Mouse (Mus musculus) ovary, adult 18-20 months (tissue): ENCODE measurements around the gene Aff3.
"Not testable (repeated sequence)": the region's sequence is repeated elsewhere in the genome, so short reads cannot be mapped to it uniquely, and the experiment has no call there.

Source experiments
- DNase-seq: peaks from one replicate; pipeline ENCODE4 v3.0.0; 2022; ENCODE audit warnings: low spot score, mixed read lengths

Aff3 gene

DNA sequence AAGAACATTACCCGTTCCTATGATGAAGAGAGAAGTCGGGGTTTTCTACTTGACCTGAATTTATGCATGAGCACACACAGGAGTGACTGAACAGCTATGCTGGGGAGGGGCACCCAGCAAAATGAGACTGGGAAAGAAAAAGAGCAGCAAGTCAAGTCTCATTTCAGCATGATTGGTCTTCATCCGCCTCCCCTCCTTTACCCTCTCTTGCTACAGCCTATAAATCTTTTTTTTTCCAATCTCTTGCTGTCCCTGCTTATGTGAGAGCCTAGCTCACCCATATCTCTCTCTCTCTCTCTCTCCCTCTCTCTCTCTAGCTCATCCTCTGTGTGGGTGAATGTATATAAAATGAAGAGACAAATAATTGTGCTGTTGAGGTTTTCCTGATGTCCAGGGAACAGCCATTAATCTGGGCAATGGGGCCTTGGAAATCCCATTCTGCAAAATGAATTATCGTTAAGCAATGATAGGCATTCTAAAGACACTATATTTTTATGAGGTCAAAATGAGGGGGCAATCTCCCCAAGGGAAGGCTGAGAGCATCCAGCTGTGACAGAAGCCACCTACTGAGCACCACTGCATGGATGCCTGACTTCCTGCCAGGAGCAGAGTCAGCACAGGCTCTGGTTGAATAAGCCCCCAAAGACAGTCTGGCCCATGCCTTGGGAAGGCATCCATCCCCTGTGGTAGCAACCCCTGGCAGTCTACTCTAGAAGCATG lies 224.8 kb downstream of the Aff3 start:
- no peak for DNase-seq

DNA sequence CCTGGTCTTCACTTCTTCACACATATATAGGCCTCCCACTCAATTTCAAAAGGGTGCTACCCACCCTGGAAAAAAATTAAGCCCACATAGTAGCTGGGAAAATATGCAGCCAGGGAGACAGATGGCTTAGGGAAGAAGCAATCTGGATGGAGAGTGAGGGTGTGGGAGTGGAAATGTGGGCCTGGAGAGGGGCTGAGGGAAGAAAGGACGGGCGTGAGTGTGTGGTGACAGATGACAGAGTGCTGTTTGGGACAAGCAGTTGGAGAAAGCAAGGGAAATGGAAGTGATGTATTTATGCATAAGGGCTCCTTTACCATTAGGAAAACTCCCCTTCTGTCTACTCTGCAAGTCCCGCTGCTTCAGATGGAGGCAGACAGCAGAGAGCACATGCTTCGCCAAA lies 226.3 kb downstream of the Aff3 start:
- DNase-seq: no peak

DNA sequence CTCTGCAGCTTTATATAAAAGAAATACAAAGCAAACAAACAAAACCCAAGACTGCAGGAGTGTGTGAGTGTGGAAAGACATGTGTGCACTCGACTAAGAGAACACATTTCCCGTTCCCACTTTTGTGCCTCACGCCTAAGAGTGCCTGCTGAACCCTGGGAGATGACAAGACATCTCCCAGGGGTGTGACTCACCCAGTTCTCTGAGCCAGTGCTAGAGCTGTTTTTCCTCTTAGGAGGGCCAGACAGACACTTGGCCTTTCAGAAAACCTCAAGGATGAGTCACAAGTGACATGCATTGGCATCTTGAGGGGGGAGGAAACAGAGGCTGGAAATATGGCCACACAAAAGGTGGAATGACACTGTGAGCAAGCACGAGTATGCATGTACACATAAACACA lies 227.1 kb downstream of the Aff3 start:
- no peak for DNase-seq

DNA sequence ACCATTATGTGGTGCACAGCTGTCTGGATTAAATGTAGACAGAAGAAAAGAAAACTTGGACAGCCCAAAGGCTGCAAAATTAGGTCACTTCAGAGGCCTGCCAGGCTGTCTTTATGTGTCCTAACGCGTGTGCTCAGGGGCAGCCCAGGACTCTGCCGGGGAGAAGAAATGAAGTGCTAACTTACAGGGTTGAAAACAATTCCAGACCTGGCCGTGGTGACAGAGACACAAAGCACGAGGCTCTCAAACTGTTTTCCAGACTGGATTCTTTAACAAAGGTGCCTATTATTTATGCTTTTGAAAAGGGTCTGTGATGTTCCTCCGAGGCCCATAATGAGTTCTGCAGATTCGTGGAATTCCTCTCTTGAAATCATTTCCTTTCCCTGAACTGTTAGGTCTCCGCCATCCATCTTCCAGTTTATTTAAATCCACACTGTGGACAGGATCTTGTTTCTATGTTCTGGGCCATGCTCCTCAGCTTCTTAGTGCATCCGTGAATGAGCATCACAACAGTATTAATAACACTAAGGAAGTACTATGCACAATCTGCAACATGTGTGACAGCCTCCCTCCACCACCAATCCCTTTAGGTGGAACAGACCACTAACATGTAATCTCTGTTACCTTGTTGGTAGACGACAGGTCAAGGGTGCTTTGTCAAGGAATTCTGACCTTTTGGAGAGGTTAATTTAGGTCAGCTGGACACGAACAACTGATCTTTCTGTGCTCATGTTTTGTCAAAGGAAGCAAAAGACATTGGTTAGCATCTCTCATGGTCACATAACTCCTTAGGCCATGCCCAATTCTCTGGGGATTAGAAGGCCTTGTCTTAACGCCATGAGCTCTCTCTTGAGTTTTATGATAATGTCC lies 228.0 kb downstream of the Aff3 start:
- no peak for DNase-seq

GRCm38 (mm10) chr1:38430311-38430710 lies 234.4 kb downstream of the Aff3 start:
- DNase-seq: not testable (repeated sequence)

DNA sequence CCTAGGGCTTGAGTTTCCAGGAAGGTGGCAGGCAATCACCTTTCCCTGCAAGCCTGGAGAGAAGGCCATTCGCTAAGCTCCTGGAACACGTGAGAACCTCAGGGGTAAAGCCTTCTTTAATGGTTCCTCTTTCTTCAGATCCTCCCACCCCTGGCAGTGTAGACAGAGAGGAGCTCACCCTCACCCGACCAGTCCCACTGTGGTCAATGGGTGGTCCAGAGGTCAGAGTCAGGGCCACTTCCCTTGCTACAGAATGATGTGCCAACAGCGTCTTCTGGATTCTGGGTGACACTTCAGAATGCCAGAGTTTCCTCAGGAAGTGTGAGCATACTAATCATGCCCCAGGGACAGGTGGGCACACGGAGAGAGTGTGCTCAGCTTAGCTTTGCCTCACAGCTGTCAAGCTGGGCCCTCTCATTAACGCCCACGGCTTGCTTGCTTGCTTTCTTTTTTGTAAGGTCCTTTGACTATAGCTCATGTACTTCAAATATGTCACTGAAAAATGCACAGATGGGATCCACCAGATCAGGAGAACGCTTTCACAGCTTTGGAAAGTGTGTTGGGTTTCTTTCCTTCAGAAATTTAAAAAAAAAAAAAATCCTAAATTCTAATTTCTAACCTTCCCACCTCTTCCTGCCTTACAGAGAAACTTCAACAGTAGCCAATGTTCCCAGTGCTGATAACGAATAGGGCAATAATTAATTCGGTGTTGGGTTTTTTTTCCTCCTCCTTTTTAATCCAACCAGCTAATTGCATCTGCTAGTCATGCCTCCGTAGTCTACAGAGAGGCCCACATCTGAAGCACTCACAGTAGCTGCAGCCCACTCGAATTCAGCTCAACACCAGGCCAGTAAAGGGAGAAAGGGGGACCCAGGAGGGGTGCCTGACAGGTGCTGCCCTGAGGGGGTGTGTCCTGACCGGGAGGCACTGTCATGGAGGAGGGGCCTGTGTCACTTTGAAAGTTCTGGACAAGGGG lies 235.8 kb downstream of the Aff3 start:
- no peak for DNase-seq

DNA sequence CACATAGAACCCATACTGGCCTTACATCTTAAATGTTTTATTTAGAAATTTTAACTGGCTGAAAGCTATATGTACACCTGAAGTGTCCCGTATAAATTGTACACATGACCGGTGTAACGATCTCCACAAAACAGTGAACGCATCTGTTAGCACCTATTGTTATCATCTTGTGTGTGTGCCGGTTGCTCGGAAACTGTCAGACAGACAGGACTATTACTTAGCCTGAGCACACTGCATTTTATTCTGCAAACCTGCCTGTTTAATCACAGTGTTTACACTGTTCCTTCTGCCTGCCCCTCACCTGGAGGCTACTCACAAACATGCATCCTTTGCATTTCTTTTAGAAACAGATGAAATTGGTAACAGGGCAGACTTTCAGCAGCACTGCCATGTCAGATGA lies 241.8 kb downstream of the Aff3 start:
- DNase-seq: no peak

- no peak for DNase-seq
Observed at GRCm38 (mm10) chr1:38419331-38419730, 245.4 kb downstream of the Aff3 start.

GRCm38 (mm10) chr1:38418181-38419032 lies 246.3 kb downstream of the Aff3 start:
- DNase-seq: no peak

- DNase-seq: no peak
Observed at GRCm38 (mm10) chr1:38417196-38417595, 247.6 kb downstream of the Aff3 start.

GRCm38 (mm10) chr1:38415511-38415910 lies 249.2 kb downstream of the Aff3 start:
- DNase-seq: no peak

DNA sequence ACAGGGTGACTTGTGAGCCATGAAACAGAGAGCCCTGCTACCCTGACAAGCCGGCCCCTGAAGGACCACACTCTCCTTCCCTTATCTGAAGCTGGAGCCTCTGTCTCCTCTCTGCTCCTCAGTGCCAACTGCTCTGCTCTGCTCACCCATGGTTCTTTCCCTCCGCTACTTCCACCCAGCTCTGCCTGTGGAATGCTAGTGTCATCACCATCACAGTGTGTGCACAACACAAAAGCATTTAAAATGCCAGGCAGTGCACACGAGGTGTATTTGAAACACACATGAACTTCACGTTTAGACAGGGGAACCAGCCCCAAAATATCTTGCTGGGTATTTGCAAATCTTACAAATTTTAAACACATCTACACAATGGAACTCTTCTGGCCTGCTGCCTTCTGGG lies 253.6 kb downstream of the Aff3 start:
- no peak for DNase-seq

GRCm38 (mm10) chr1:38410457-38410856 lies 254.3 kb downstream of the Aff3 start:
- no peak for DNase-seq

- no peak for DNase-seq
Observed at GRCm38 (mm10) chr1:38408241-38408640, 256.5 kb downstream of the Aff3 start.

GRCm38 (mm10) chr1:38403781-38404180 lies 261.0 kb downstream of the Aff3 start:
- no peak for DNase-seq

GRCm38 (mm10) chr1:38401856-38402255 lies 262.9 kb downstream of the Aff3 start:
- no peak for DNase-seq

- no peak for DNase-seq
Observed at GRCm38 (mm10) chr1:38399269-38399668, 265.5 kb downstream of the Aff3 start.

- DNase-seq: no peak
Observed at GRCm38 (mm10) chr1:38398566-38398965, 266.2 kb downstream of the Aff3 start.

DNA sequence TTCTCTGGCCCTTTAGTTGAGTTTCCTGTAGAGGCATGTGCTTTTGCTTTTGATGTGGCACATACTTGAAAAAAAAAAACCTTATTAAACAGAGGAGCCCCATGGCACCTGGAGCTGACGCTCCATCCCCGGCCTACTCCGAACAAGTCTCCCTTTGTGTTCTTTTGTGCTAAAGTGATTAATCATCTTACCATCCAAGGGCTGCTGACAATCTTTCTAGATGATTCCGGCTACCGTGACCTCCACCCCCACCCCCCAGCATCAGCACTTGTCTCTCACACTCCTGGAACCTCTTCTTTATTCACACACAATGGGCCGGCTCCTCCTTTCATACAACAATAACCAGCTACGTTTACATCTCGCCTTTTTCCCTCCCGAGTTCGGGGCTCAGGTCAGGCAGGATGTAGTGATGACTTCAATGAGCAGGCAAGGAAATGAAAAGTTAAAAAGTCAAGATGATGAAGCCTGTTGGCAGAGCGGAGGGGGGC lies 269.5 kb downstream of the Aff3 start:
- DNase-seq: no peak

DNA sequence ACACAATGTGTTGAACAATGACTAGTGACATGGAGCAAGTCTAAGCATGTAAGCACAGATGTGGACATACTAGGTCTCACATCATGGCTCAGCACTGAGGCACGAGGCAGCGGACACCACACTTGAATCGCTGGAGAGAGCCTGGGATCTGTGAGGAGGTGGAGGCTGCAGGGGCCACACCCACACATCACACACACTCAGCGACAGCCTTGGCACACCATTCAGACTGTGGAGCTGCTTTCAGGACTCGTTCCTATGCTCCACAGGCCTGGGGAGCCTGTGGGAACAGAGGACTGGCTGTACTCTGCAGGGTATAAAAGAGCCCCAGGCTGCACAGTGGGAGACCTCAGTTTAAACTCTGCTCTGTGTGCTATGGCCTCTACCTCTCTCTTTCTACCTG lies 270.3 kb downstream of the Aff3 start:
- DNase-seq: no peak

DNA sequence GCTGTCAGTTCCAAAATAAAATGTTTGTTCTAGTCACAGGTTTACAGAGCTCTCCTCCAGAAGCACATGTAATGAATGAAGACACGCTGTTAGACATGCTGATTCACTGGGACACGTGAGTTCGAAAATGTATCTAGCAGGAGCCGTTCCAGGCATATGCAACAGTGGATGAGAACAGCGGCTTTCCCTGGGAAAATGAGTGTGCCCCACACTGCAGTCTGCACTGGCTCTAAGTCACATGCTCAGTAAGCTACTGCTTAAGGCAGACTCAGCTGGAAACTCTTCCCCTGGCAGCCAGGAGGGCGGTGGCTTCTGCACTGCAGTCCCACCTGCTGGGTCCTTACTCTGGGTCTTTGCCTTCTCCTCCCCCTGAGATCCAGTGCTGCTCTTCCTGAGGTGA lies 271.2 kb downstream of the Aff3 start:
- no peak for DNase-seq
